Mouse (Mus musculus) midbrain, embryonic 11.5 days (tissue): ENCODE data around the gene Srsf1. TPM values are rescaled to one million over a fixed set of nuclear protein-coding genes. Genes with fewer than 3 reads are reported as not detected.

Experiments used
- ATAC-seq: fragments of 200-750 bp; cut with Nextera tagmentation; 2 replicates; pipeline ENCODE4 v1.8.0; 2017; ENCODE audit warnings: moderate TSS enrichment, moderate library complexity; ENCODE audit not compliant: low FRiP score
- DNase-seq: peaks from one replicate; pipeline ENCODE4 v3.0.0; 2015; ENCODE audit warnings: low spot score; ENCODE audit errors: missing footprints
- H3K27ac ChIP-seq: fragments of 300-500 bp; sonication (generic); 2 replicates; pipeline ENCODE4 v1.5.1; 2014; ENCODE audit warnings: low read depth, low read length
- H3K27me3 ChIP-seq: fragments of 300-500 bp; sonication (generic); 2 replicates; pipeline ENCODE4 v1.6.1; 2014; ENCODE audit warnings: mild to moderate bottlenecking, low read length, moderate library complexity, mixed read lengths; ENCODE audit not compliant: control insufficient read depth, insufficient read depth
- H3K36me3 ChIP-seq: fragments of 300-500 bp; sonication (generic); 2 replicates; pipeline ENCODE4 v1.6.1; 2014; ENCODE audit warnings: mild to moderate bottlenecking, low read length, moderate library complexity, mixed read lengths; ENCODE audit not compliant: control insufficient read depth, insufficient read depth
- H3K4me1 ChIP-seq: fragments of 300-500 bp; sonication (generic); 2 replicates; pipeline ENCODE4 v1.6.1; 2014; ENCODE audit warnings: low read length; ENCODE audit not compliant: control insufficient read depth, insufficient read depth
- H3K4me2 ChIP-seq: fragments of 300-500 bp; sonication (generic); 2 replicates; pipeline ENCODE4 v1.6.1; 2014; ENCODE audit warnings: mild to moderate bottlenecking, moderate library complexity
- H3K4me3 ChIP-seq: fragments of 300-500 bp; sonication (generic); 2 replicates; pipeline ENCODE4 v1.5.1; 2014; ENCODE audit warnings: low read depth, low read length
- H3K9ac ChIP-seq: fragments of 300-500 bp; sonication (generic); 2 replicates; pipeline ENCODE4 v1.6.1; 2014; ENCODE audit warnings: low read length
- H3K9me3 ChIP-seq: fragments of 300-500 bp; sonication (generic); 2 replicates; pipeline ENCODE4 v1.6.1; 2016; ENCODE audit warnings: low read length; ENCODE audit not compliant: control insufficient read depth
- WGBS: fragments of 180-500 bp; shearing (Covaris S2); extraction: QIAGEN DNeasy Blood & Tissue Kit; methylation state at CpG from one replicate; pipeline ENCODE4 v1.1.7; 2014; 5-methylcytosine and 5-hydroxymethylcytosine counted together
- polyA plus RNA-seq: library from polyadenylated mRNA; unstranded; fragments of >200 nt; fragmentation: Nextera tagmentation; extraction: Ambion mirVana; gene quantifications from 2 replicates; pipeline ENCODE4 v1.2.1, GENCODE M21; 2014

The Srsf1 gene
- polyA plus RNA-seq, 1 experiment from 2014 or later: 533 TPM

GRCm38 (mm10) chr11:88047871-88048531, 828 bp downstream of the Srsf1 start:
- ATAC-seq (peak; percentile 84), DNase-seq (peak; percentile 97)
- H3K4me3 ChIP-seq: peak overlapping the region; percentile 68
- peaks cover 34% of the 10 kb centered on the region for H3K4me1 ChIP-seq
- H3K27me3 ChIP-seq: no peaks in the 10 kb centered on the region
- peak overlapping the region; percentile 88 for H3K4me2 ChIP-seq
- H3K36me3 ChIP-seq: peaks cover 8% of the 10 kb centered on the region
- WGBS: under 1% methylated on average over 76 of the region's 76 CpGs
- peak overlapping the region; percentile 98 for H3K27ac ChIP-seq
- peak overlapping the region; percentile 96 for H3K9ac ChIP-seq
- H3K9me3 ChIP-seq: no peaks in the 10 kb centered on the region

DNA sequence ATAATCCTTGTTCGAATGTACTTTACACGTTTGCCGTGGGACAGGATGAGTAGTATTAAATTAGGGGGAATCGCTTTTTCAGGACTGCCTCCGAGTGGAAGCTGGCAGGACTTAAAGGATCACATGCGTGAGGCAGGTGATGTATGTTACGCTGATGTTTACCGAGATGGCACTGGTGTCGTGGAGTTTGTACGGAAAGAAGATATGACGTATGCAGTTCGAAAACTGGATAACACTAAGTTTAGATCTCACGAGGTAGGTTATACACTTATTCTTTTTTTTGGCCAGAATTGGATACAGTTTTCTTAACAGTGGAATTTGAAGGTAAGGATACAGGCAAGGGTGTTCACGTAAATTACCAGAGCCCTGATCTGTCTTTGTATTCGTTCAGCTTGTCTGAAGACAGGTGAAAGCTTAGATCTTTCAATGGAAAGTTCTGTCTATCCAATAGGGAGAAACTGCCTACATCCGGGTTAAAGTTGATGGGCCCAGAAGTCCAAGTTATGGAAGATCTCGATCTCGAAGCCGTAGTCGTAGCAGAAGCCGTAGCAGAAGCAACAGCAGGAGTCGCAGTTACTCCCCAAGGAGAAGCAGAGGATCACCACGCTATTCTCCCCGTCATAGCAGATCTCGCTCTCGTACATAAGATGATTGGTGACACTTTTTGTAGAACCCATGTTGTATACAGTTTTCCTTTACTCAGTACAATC, 1.9 kb downstream of the Srsf1 start:
- 30% methylated on average over 26 of the region's 26 CpGs for WGBS
- no peaks in the 10 kb centered on the region for H3K27me3 ChIP-seq
- peaks cover 34% of the 10 kb centered on the region for H3K4me1 ChIP-seq
- peak overlapping the region; percentile 96 for H3K9ac ChIP-seq
- no peak for DNase-seq
- no peaks in the 10 kb centered on the region for H3K9me3 ChIP-seq
- peaks cover 8% of the 10 kb centered on the region for H3K36me3 ChIP-seq
- H3K4me2 ChIP-seq: peak overlapping the region; percentile 88
- no peak overlapping the region for H3K27ac ChIP-seq
- H3K4me3 ChIP-seq: peak overlapping the region; percentile 68
- no peak for ATAC-seq

DNA sequence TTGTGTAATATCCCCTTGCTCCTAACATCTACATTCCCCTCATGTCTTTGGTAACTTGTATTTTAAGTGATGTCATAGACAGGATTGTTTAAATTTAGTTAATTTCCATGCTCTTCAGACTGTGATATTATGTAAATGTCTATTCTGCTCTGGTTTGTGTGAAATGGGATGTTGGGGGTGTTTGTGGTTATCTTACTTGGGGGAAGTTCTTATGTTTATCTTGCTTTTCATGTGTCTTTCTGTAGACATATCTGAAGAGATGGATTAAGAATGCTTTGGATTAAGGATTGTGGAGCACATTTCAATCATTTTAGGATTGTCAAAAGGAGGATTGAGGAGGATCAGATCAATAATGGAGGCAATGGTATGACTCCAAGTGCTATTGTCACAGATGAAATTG, 2.6 kb downstream of the Srsf1 start:
- ATAC-seq (no peak), DNase-seq (no peak)
- peaks cover 34% of the 10 kb centered on the region for H3K4me1 ChIP-seq
- H3K27me3 ChIP-seq: no peaks in the 10 kb centered on the region
- H3K36me3 ChIP-seq: peaks cover 8% of the 10 kb centered on the region
- H3K9me3 ChIP-seq: no peaks in the 10 kb centered on the region
- no peak overlapping the region for H3K27ac ChIP-seq
- 0 out of 2 replicates have a peak overlapping the region, but pooled peaks have one; percentile 5 for H3K9ac ChIP-seq
- H3K4me2 ChIP-seq: peak overlapping the region; percentile 88
- H3K4me3 ChIP-seq: peak overlapping the region; percentile 68

DNA sequence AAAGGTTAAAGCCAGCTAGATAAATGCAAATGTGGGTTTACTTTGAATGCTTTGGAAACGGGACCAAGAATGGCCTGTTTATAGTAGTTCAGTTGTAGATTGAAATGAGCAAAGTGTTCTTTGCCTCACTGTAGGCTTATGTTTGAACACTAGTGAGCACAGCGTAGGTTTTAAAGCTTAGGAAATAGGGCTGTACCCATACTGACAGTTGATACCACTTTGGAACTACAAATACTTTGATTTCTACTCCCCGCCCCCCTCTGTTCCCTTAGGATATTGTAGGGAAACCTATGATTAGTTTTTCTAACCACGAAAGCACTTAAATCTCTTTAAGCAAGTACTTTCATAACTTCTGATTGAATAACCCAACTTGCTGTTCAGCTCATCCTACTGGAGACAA, 5.5 kb downstream of the Srsf1 start:
- WGBS: 85% methylated on average over 4 of the region's 4 CpGs
- no peak overlapping the region for H3K9ac ChIP-seq
- DNase-seq (peak; percentile 89), ATAC-seq (no peak)
- H3K4me1 ChIP-seq: peaks cover 26% of the 10 kb centered on the region
- peaks cover 8% of the 10 kb centered on the region for H3K36me3 ChIP-seq
- no peaks in the 10 kb centered on the region for H3K9me3 ChIP-seq
- no peak overlapping the region for H3K4me2 ChIP-seq
- no peak overlapping the region for H3K4me3 ChIP-seq
- H3K27me3 ChIP-seq: no peaks in the 10 kb centered on the region
- no peak overlapping the region for H3K27ac ChIP-seq

DNA sequence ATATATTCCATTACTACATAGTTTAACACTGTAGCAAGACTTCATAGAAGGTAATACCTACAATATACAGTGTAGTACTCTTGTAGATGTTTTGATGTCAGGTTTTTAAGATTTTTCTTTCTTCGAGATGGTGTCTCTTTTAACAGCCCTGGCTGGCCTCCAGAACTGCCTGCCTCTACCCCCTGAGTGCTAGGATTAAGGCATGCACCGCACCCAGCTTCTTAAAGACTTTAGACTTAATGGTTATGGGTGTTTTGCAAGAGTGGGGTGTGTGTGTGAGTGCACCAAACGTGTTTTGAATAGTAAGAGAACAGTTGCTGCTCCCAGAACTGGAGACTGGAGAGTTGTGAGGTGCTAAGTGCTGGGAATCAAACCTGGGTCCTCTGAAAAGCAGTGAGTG, 6.6 kb downstream of the Srsf1 start:
- DNase-seq: peak; percentile 86
- Histone ChIP-seq H3K4me1 (peaks cover 25% of the 10 kb centered on the region), H3K27ac (no peak overlapping the region), H3K4me3 (no peak overlapping the region), H3K36me3 (peaks cover 8% of the 10 kb centered on the region), H3K9me3 (no peaks in the 10 kb centered on the region), H3K27me3 (no peaks in the 10 kb centered on the region), H3K9ac (no peak overlapping the region), H3K4me2 (no peak overlapping the region)
- 64% methylated on average over 3 of the region's 3 CpGs for WGBS
- ATAC-seq: no peak

GRCm38 (mm10) chr11:88054589-88054988, 7.4 kb downstream of the Srsf1 start:
- peaks cover 18% of the 10 kb centered on the region for H3K4me1 ChIP-seq
- H3K27ac ChIP-seq: no peak overlapping the region
- 83% methylated on average over 1 of the region's 1 CpGs for WGBS
- peak; percentile 95 for DNase-seq
- peaks cover 3% of the 10 kb centered on the region; the same call in 1 of the 2 replicates for H3K36me3 ChIP-seq
- H3K4me2 ChIP-seq: no peak overlapping the region
- no peaks in the 10 kb centered on the region for H3K9me3 ChIP-seq
- H3K27me3 ChIP-seq: no peaks in the 10 kb centered on the region
- no peak for ATAC-seq
- H3K4me3 ChIP-seq: no peak overlapping the region
- H3K9ac ChIP-seq: no peak overlapping the region

GRCm38 (mm10) chr11:88055777-88056176, 8.6 kb downstream of the Srsf1 start:
- H3K4me3 ChIP-seq: no peak overlapping the region
- 93% methylated on average over 2 of the region's 2 CpGs for WGBS
- H3K27me3 ChIP-seq: no peaks in the 10 kb centered on the region

GRCm38 (mm10) chr11:88057788-88058187, 10.6 kb downstream of the Srsf1 start:
- Histone ChIP-seq H3K4me3 (no peak overlapping the region), H3K9me3 (no peaks in the 10 kb centered on the region), H3K4me1 (no peaks in the 10 kb centered on the region), H3K27me3 (no peaks in the 10 kb centered on the region), H3K9ac (no peak overlapping the region), H3K4me2 (no peak overlapping the region), H3K36me3 (no peaks in the 10 kb centered on the region), H3K27ac (no peak overlapping the region)
- 78% methylated on average over 2 of the region's 2 CpGs for WGBS
- ATAC-seq (no peak), DNase-seq (no peak)

More at GRCm38 (mm10) chr11:88055777-88056176, 8.6 kb downstream of the Srsf1 start:
- no peak overlapping the region for H3K4me2 ChIP-seq
- no peak overlapping the region for H3K27ac ChIP-seq
- H3K9me3 ChIP-seq: no peaks in the 10 kb centered on the region
- peaks cover 8% of the 10 kb centered on the region for H3K4me1 ChIP-seq
- no peak overlapping the region for H3K9ac ChIP-seq
- H3K36me3 ChIP-seq: peaks cover 3% of the 10 kb centered on the region; the same call in 1 of the 2 replicates
- DNase-seq: no peak
- no peak for ATAC-seq

DNA sequence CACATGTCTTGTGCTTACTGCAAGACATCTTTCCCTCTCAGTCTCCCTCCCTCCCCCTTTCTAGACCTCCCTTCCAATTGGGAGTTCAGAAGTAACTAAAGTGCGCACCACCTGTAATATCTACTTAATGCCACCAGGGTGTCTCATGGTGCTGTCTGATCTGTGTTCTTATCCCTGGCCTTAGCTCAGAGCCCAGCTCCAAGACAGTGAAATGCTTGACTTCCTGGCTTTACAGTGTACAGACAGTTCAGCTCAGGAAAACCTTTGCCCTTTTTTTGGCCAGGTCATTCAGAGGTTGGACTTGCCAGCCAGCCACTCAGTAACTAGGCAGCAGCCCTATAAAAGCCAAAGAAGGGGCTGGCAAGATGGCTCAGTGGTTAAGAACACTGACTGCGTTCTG, 12.0 kb downstream of the Srsf1 start:
- Histone ChIP-seq H3K9ac (no peak overlapping the region), H3K9me3 (no peaks in the 10 kb centered on the region), H3K4me2 (no peak overlapping the region), H3K27ac (no peak overlapping the region), H3K36me3 (no peaks in the 10 kb centered on the region), H3K4me3 (no peak overlapping the region), H3K27me3 (no peaks in the 10 kb centered on the region), H3K4me1 (no peaks in the 10 kb centered on the region)
- peak; percentile 79 for ATAC-seq
- no peak for DNase-seq
- 46% methylated on average over 2 of the region's 2 CpGs for WGBS
